Mouse (Mus musculus) hindbrain, postnatal 0 days (tissue): ENCODE results near the gene Phf11d. TPM values are rescaled to one million over a fixed set of nuclear protein-coding genes. Genes with fewer than 3 reads are reported as not detected.
"Not testable (repeated sequence)": the region's sequence is repeated elsewhere in the genome, so short reads cannot be mapped to it uniquely, and the experiment has no call there.

Experiments used
- ATAC-seq: fragments of 200-750 bp; cut with Nextera tagmentation; 2 replicates; pipeline ENCODE4 v1.8.0; 2017; ENCODE audit warnings: mild to moderate bottlenecking, moderate TSS enrichment, moderate library complexity
- DNase-seq: peaks from one replicate; pipeline ENCODE4 v3.0.0-alpha.2; 2015; ENCODE audit warnings: low spot score
- H3K27ac ChIP-seq: fragments of 300-500 bp; sonication (generic); 2 replicates; pipeline ENCODE4 v1.5.1; 2014; ENCODE audit warnings: mild to moderate bottlenecking
- H3K27me3 ChIP-seq: fragments of 300-500 bp; sonication (generic); 2 replicates; pipeline ENCODE4 v1.6.1; 2014; ENCODE audit warnings: low read length, mixed read lengths; ENCODE audit not compliant: insufficient read depth
- H3K36me3 ChIP-seq: fragments of 300-500 bp; sonication (generic); 2 replicates; pipeline ENCODE4 v1.6.1; 2014; ENCODE audit warnings: low read length, mixed read lengths; ENCODE audit not compliant: insufficient read depth
- H3K4me1 ChIP-seq: fragments of 300-500 bp; sonication (generic); 2 replicates; pipeline ENCODE4 v1.6.1; 2014; ENCODE audit warnings: antibody characterized with exemption, low read length, mixed read lengths; ENCODE audit not compliant: insufficient read depth
- H3K4me2 ChIP-seq: fragments of 300-500 bp; sonication (generic); 2 replicates; pipeline ENCODE4 v1.6.1; 2014; ENCODE audit warnings: low read depth, mild to moderate bottlenecking, low read length, moderate library complexity, mixed read lengths
- H3K4me3 ChIP-seq: fragments of 300-500 bp; sonication (generic); 2 replicates; pipeline ENCODE4 v1.5.1; 2014; ENCODE audit warnings: low read length
- H3K9ac ChIP-seq: fragments of 300-500 bp; sonication (generic); replicated peaks from 2 replicates; pipeline ENCODE4 v1.6.1; 2014; ENCODE audit warnings: mild to moderate bottlenecking, low read length, moderate library complexity, mixed read lengths
- H3K9me3 ChIP-seq: fragments of 300-500 bp; sonication (generic); 2 replicates; pipeline ENCODE4 v1.6.1; 2016; ENCODE audit warnings: low read length, mixed read lengths
- CTCF ChIP-seq: IDR thresholded peaks from 2 replicates; pipeline ENCODE4 v1.5.1; 2016; ENCODE audit warnings: antibody characterized with exemption, control low read depth, low read depth
- WGBS: fragments of 180-500 bp; shearing (Covaris S2); extraction: QIAGEN DNeasy Blood & Tissue Kit; methylation state at CpG from one replicate; pipeline ENCODE4 v1.1.7; 2014; 5-methylcytosine and 5-hydroxymethylcytosine counted together
- polyA plus RNA-seq: library from polyadenylated mRNA; unstranded; fragments of >200 nt; fragmentation: Nextera tagmentation; extraction: Ambion mirVana; gene quantifications from 2 replicates; pipeline ENCODE4 v1.2.1, GENCODE M21; 2015
- total RNA-seq: library from RNA; depleted of rRNA; stranded (reverse); fragments of >200 nt; gene quantifications from 2 replicates; pipeline ENCODE4 v1.2.3, GENCODE M21; 2014; rRNA removed

Phf11d gene
- 0.89 TPM in 1 of 2 replicates, not detected in the other for total RNA-seq
- polyA plus RNA-seq: 0.25 and 0.61 TPM in 2 replicates

DNA sequence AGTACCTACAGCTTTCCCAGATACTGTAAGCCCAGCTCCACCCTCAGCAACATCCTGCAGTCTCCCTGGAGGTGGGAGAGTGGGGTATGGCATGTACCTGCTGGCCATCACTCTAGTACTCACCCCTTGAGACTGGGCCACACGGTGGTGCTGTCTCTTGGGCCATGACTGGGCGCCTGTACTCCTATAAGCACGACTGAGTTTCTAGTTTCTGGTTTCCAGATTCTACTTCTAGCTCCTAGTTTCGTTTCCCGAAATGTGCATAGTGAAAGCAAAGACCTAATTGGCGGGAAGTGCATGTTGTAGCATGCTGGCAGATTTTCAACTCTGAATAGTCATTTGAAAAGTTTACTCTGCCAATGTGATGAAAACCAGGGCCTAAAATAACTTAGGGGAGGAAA is at the start of gene Phf11d:
Phf11d (minus strand) TSS at position 227 of the 401 bp plus-strand sequence.
- 82% methylated on average over 6 of the region's 6 CpGs for WGBS
- Histone ChIP-seq H3K27me3 (no peaks in the 10 kb centered on the region), H3K4me1 (no peaks in the 10 kb centered on the region), H3K4me2 (no peak within 1 kb of the TSS), H3K27ac (no peak within 1 kb of the TSS), H3K4me3 (no peak within 1 kb of the TSS), H3K9ac (no peak within 1 kb of the TSS), H3K36me3 (no peaks in the 10 kb centered on the region), H3K9me3 (no peaks in the 10 kb centered on the region)
- ATAC-seq (no peak), DNase-seq (no peak)
- TF ChIP-seq CTCF: no peak

DNA sequence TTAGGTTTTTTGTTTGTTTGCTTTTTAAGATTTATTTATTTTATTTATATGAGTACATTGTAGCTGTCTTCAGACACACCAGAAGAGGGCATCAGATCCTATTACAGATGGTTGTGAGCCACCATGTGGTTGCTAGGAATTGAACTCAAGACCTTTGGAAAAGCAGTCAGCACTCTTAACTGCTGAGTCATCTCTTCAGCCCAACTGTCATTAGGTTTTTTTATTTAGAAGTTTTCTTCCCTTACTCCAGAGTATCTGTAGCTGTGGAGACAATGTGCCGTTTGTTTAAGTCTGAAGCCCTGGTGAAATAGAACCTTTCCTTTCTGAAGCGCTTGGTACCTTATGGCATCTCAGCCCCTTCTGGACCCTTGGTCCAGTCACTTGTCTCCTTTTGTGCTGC is 49.7 kb upstream of the Phf11d start:
- not testable (repeated sequence) for H3K27ac ChIP-seq, H3K4me3 ChIP-seq, ATAC-seq, DNase-seq, H3K9ac ChIP-seq, H3K9me3 ChIP-seq, H3K4me2 ChIP-seq, H3K4me1 ChIP-seq, H3K36me3 ChIP-seq, H3K27me3 ChIP-seq
- WGBS: 97% methylated on average over 2 of the region's 2 CpGs

DNA sequence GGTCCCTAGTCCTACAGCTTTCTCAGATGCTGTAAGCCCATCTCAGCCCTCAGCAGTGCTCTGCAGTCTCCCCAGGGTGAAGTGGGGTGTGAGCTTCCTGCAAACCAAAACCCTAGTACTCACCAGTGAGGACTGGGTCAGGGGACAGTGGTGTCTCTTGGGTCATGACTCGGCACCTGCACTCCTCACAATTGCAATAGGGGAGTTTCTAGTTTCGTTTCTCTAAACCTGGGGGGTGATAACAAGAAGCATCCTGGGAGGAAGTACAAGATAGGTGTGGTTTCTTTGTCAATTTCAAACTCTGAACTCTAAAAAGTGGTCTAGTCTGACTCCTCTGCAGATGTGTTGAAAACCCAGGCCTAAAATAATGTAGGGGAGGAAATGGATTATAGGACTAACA is 31.7 kb upstream of the Phf11d start:
- no peak for DNase-seq
- no peak for ATAC-seq
- Histone ChIP-seq H3K27me3 (no peaks in the 10 kb centered on the region), H3K36me3 (no peaks in the 10 kb centered on the region), H3K27ac (no peak overlapping the region), H3K4me2 (no peak overlapping the region), H3K4me3 (no peak overlapping the region), H3K9ac (no peak overlapping the region), H3K4me1 (no peaks in the 10 kb centered on the region), H3K9me3 (no peaks in the 10 kb centered on the region)
- TF ChIP-seq CTCF: no peak
- 72% methylated on average over 2 of the region's 2 CpGs for WGBS

DNA sequence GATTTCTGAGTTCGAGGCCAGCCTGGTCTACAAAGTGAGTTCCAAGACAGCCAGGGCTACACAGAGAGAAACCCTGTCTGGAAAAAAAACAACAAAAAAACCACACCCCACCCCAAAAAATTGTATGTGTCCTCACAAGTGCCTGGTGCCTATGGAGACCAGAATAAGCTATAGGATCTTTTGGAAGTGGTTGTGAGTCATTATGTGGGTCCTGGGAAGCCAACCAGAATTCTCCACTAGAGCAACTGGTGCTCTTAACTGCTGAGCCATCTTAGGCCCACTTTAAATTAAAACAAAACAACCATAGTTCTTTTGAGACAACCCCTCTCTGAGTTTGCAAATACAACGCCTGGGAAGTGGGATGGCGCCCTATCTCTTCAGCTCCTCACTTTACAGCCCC is 30.0 kb upstream of the Phf11d start, which contains the start of gene Phf11c:
Phf11c (minus strand) TSS at position 101 of the 400 bp plus-strand sequence.
- Histone ChIP-seq H3K4me2 (no peak within 1 kb of the TSS), H3K4me1 (no peaks in the 10 kb centered on the region), H3K4me3 (no peak within 1 kb of the TSS), H3K9ac (no peak within 1 kb of the TSS), H3K27me3 (no peaks in the 10 kb centered on the region), H3K9me3 (no peaks in the 10 kb centered on the region), H3K27ac (no peak within 1 kb of the TSS), H3K36me3 (no peaks in the 10 kb centered on the region)
- ATAC-seq (no peak), DNase-seq (no peak)
- no peak for TF ChIP-seq CTCF
- 91% methylated on average over 3 of the region's 3 CpGs for WGBS

DNA sequence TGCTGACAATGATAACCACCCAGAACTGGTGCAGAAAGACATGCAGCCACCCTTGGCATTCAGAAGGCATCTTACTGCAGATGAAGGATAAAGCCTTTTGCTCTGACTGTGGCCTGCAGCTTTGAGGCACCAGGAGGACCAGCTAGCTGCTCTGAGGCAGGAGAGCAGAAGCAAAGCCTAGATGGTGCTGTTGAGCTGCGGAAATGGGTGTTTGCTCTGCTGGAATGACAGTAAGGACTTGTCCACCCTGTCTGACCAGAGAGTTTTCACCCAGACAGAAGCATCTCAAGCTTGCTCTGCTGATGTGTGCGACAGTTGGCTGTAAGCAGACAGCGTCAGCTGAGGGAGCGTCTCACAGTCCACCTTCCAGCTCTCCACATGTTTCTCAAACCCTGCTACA is 24.9 kb upstream of the Phf11d start:
- peak; percentile 49 for TF ChIP-seq CTCF
- not testable (repeated sequence) for H3K4me2 ChIP-seq, H3K9me3 ChIP-seq, H3K27ac ChIP-seq, H3K27me3 ChIP-seq, H3K9ac ChIP-seq, H3K4me3 ChIP-seq, DNase-seq, H3K36me3 ChIP-seq, ATAC-seq, H3K4me1 ChIP-seq
- 81% methylated on average over 4 of the region's 4 CpGs for WGBS

DNA sequence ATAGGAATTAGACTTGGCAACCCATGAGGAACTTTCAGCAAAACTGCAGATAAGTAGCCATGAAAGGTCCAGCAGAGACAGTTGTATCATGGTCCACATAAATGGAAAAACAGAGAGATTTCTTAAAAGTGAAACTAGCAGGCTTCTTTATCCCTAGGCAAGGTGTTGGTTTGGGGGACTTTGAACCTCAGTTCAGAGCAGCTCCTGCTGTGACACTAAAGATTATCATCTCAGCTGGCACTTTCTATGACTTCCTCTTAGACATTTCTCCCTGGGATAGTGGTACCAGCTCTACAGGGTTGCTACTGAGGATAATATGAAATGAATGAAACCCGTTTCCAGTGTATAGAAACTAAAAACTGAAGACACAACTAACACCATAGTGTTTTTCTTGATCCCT is 24.3 kb upstream of the Phf11d start:
- no peak for TF ChIP-seq CTCF
- Histone ChIP-seq H3K9me3 (no peaks in the 10 kb centered on the region), H3K27me3 (no peaks in the 10 kb centered on the region), H3K9ac (no peak overlapping the region), H3K36me3 (no peaks in the 10 kb centered on the region), H3K4me1 (no peaks in the 10 kb centered on the region), H3K4me2 (no peak overlapping the region), H3K4me3 (no peak overlapping the region), H3K27ac (no peak overlapping the region)
- ATAC-seq (no peak), DNase-seq (no peak)
- WGBS: 64% methylated on average over 1 of the region's 1 CpGs

DNA sequence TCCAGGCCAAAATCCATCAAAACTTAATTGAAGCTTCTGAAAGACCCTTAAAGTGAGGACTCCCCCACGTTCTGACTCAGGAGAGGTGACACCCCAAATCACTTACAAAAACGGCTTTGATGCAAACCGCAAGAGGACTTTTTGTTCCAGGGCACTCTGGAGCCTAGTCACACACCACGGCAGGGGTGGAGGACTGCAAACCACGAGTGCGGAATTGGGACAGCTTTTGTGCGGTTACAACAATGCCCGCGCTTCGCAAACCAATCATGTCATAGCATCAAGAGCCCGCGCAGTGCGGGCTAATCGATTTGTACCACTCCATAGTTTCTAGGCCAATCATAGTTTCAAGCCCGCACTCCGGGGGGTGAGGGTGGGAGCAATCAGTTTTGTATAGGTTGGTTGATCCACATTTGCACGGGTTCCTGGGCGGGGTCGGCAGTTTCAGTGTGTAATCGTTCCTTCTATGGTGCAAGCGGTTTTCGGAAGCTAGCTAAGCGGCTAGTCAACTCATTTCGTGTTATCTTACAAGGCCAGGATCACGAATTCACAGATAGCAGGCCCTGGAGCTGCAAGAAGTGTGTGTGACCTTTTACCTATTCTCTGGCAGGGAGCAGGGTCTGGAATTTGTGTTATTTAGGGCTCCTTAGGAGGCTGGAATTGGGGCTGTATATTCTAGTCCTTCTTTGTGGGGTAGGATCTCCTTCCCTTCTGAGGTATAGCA is 5.2 kb upstream of the Phf11d start:
- WGBS: 90% methylated on average over 25 of the region's 25 CpGs
- Histone ChIP-seq H3K4me1 (no peaks in the 10 kb centered on the region), H3K9me3 (no peaks in the 10 kb centered on the region), H3K9ac (no peak overlapping the region), H3K36me3 (no peaks in the 10 kb centered on the region), H3K27me3 (no peaks in the 10 kb centered on the region), H3K4me2 (no peak overlapping the region), H3K4me3 (no peak overlapping the region), H3K27ac (no peak overlapping the region)
- DNase-seq: no peak
- no peak for ATAC-seq
- TF ChIP-seq CTCF: no peak
